ENCODE assay signal across 10 mouse cellular contexts in the genomic region with DNA sequence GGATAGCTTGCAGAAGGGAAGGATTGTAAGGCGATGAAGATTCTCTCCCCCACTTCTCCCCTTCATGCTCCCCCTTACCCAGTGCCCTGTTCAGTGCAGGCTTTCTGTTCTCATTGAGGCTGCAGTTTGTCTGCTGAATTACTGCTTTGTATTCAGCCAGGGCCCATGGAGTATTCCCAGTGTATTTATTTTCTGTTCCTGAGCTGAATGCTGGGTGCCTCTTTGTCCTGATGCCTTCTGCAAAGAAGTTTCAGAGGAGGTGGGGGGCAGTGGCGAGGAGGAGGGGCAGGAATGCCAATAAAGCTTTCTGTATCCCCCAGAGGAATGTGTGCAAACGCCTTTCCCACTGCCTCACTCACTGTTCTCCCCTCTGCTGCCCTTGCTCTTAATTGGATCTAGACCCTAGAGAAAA.
DNase-seq lines count a peak whose midpoint lies in the region; ATAC-seq and TF ChIP-seq lines count a peak whose summit lies in the region.
"Had no signal": no experiment of that assay in that cellular context is flagged by ENCODE, and none has a peak within 500 bp of the region (broad histone marks: within the 10 kb centered on the region; RNA-seq: fewer than 3 reads in every experiment).

No protein-coding gene starts in this region.

- no peaks in the 10 kb centered on the region for H3K4me1 ChIP-seq in limb, embryonic 11.5 days (ENCODE audit: control insufficient read depth, insufficient read depth, low read length)
- no peaks in the 10 kb centered on the region for H3K4me1 ChIP-seq in thymus, adult 2 months (replicated peaks; ENCODE audit: control insufficient read depth, insufficient read depth, low read length)
- H3K4me1 ChIP-seq in kidney, embryonic 16.5 days (ENCODE audit: insufficient read depth, low read length): no peaks in the 10 kb centered on the region
- H3K4me1 ChIP-seq: liver, embryonic 13.5 days had no signal

- 17% methylated on average over 3 of the region's 3 CpGs for WGBS in limb, embryonic 11.5 days
- WGBS in thymus, adult 2 months: 46% methylated on average over 3 of the region's 3 CpGs
- 18% methylated on average over 3 of the region's 3 CpGs for WGBS in kidney, embryonic 16.5 days

- H3K4me2 ChIP-seq in limb, embryonic 11.5 days (ENCODE audit: low read depth, severe bottlenecking): no peak overlapping the region
- H3K4me2 ChIP-seq in kidney, embryonic 16.5 days (replicated peaks; ENCODE audit: low read depth, low read length): no peak overlapping the region
- H3K4me2 ChIP-seq: liver, embryonic 13.5 days had no signal

- no peak overlapping the region for H3K27ac ChIP-seq in limb, embryonic 11.5 days (replicated peaks; ENCODE audit: low read depth, low read length)
- H3K27ac ChIP-seq in thymus, adult 2 months (ENCODE audit: control insufficient read depth, insufficient read depth, low read length): no peak overlapping the region
- H3K27ac ChIP-seq in kidney, embryonic 16.5 days (ENCODE audit: low read length): no peak overlapping the region
- H3K27ac ChIP-seq: liver, embryonic 13.5 days had no signal

- TF ChIP-seq POLR2A in thymus, adult 2 months (IDR thresholded peaks at IDR 0.05; ENCODE audit: control insufficient read depth, extremely low read depth, insufficient read depth, low read length, poor library complexity): no peak

- H3K4me3 ChIP-seq in limb, embryonic 11.5 days (ENCODE audit: low read depth, low read length): no peak overlapping the region
- H3K4me3 ChIP-seq in thymus, adult 2 months (ENCODE audit: control insufficient read depth, insufficient read depth, low read length): no peak overlapping the region
- no peak overlapping the region for H3K4me3 ChIP-seq in kidney, embryonic 16.5 days (ENCODE audit: low read length)
- H3K4me3 ChIP-seq: liver, embryonic 13.5 days; myocyte had no signal

- no peaks in the 10 kb centered on the region for H3K36me3 ChIP-seq in limb, embryonic 11.5 days (ENCODE audit: control insufficient read depth, insufficient read depth, low read length)
- no peaks in the 10 kb centered on the region for H3K36me3 ChIP-seq in thymus, adult 2 months (ENCODE audit: control insufficient read depth, insufficient read depth, low read length)
- no peaks in the 10 kb centered on the region for H3K36me3 ChIP-seq in kidney, embryonic 16.5 days (ENCODE audit: insufficient read depth, low read length)
- H3K36me3 ChIP-seq: liver, embryonic 13.5 days had no signal

- DNase-seq in right cerebral cortex, postnatal 10 days (ENCODE audit: low spot score in 2 of 2): peak; percentile 75 to 80
- DNase-seq in right cerebral cortex, postnatal 14 days: no peak
- DNase-seq in frontal cortex, postnatal 10 days (ENCODE audit: low spot score in 2 of 2): peak; percentile 39 to 68
- peak; percentile 40 for DNase-seq in limb, embryonic 11.5 days (ENCODE audit: low spot score)
- DNase-seq in right cerebral cortex, postnatal 36 days (ENCODE audit: low spot score in 2 of 2): peak; percentile 22 to 43
- DNase-seq in thymus, adult 2 months: no peak
- no peak for DNase-seq in cerebellum, adult 8-10 months
- DNase-seq: liver, embryonic 13.5 days had no signal

- no peaks in the 10 kb centered on the region for H3K27me3 ChIP-seq in limb, embryonic 11.5 days (ENCODE audit: control insufficient read depth, insufficient read depth, low read length)
- no peaks in the 10 kb centered on the region for H3K27me3 ChIP-seq in thymus, adult 2 months (ENCODE audit: control insufficient read depth, insufficient read depth, low read length)
- H3K27me3 ChIP-seq in kidney, embryonic 16.5 days (ENCODE audit: insufficient read depth, low read length): no peaks in the 10 kb centered on the region
- H3K27me3 ChIP-seq: liver, embryonic 13.5 days had no signal

- H3K9ac ChIP-seq in limb, embryonic 11.5 days (ENCODE audit: low read length): no peak overlapping the region
- no peak overlapping the region for H3K9ac ChIP-seq in kidney, embryonic 16.5 days (replicated peaks; ENCODE audit: low read length)
- H3K9ac ChIP-seq: liver, embryonic 13.5 days had no signal

- ATAC-seq in limb, embryonic 11.5 days (ENCODE audit: insufficient number of reproducible peaks, low FRiP score, low TSS enrichment, low read depth): peak; percentile 33; the same call in 1 of the 2 replicates
- no peak for ATAC-seq in kidney, embryonic 16.5 days (ENCODE audit: low FRiP score, low TSS enrichment)

- no peaks in the 10 kb centered on the region for H3K9me3 ChIP-seq in limb, embryonic 11.5 days (ENCODE audit: control insufficient read depth, low read length)
- H3K9me3 ChIP-seq in kidney, embryonic 16.5 days (ENCODE audit: low read length): no peaks in the 10 kb centered on the region
- H3K9me3 ChIP-seq: liver, embryonic 13.5 days had no signal

- no peak for TF ChIP-seq CTCF in thymus, adult 2 months (IDR thresholded peaks at IDR 0.05; ENCODE audit: borderline replicate concordance, control insufficient read depth, extremely low read depth, insufficient read depth, low read length, poor library complexity)

Comparison
In these comparisons a context has a peak if more than half of its experiments do, and no peak if none do; other contexts are left out.
1. DNase-seq: peak in right cerebral cortex, postnatal 10 days (2 of 2), frontal cortex, postnatal 10 days (2 of 2), limb, embryonic 11.5 days (single experiment) and right cerebral cortex, postnatal 36 days (2 of 2); none in right cerebral cortex, postnatal 14 days (single experiment), thymus, adult 2 months (single experiment) and cerebellum, adult 8-10 months (single experiment).